Mouse (Mus musculus): ENCODE data around the gene Srsf6. TPM values are rescaled to one million over a fixed set of nuclear protein-coding genes. Genes with fewer than 3 reads are reported as not detected.
"Not testable (repeated sequence)": the region's sequence is repeated elsewhere in the genome, so short reads cannot be mapped to it uniquely, and the experiment has no call there.

Gene Srsf6
- polyA plus RNA-seq (2014; fragmentation: Nextera tagmentation; extraction: Ambion mirVana), result 215 and 243 TPM in 2 replicates

DNA sequence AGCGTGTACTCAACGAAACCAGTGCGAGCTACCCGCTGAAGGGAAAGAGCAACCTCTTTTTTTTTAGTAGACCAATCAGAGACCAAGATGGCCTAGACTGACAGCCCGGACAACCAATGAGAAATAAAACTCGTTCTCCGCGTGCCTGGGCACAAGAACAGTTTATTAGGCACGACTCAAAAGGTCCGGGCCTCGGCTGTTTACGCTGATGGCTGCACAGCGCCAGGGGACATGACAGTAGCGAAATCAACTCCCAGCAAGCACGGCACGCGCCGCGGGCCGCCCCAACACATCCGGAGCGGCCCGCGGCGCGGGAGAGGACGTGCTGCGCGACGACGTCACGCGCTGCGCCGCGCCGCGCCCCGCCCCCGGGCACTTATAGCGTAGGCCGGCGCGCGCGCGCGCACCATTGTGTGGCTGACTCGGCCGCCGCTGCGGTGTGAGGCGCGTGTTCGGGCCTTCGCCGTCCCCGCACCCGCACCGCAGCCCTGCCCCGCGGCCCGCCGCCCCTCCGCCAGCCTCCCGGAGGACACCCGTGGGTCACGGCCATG lies at the start of gene Srsf6:
TSS of gene Srsf6 (plus strand) at position 406 of the 551 bp plus-strand sequence.
- WGBS, result 0% methylated on average over 57 of the region's 68 CpGs
- Histone ChIP-seq H3K4me3 (ENCODE audit: low read length) (peak within 1 kb of the TSS; percentile 98), H3K4me1 (ENCODE audit: control insufficient read depth, insufficient read depth, low read length) (peaks cover 14% of the 10 kb centered on the region), H3K27ac (ENCODE audit: low read depth, low read length) (peak within 1 kb of the TSS; percentile 98), H3K36me3 (ENCODE audit: control insufficient read depth, insufficient read depth, low read length) (peaks cover 35% of the 10 kb centered on the region), H3K9me3 (ENCODE audit: control insufficient read depth, low read length) (no peaks in the 10 kb centered on the region), H3K9ac (ENCODE audit: low read depth, low read length) (peak within 1 kb of the TSS; percentile 100), H3K4me2 (replicated peaks; ENCODE audit: low read depth, low read length) (peak within 1 kb of the TSS; percentile 73), H3K27me3 (ENCODE audit: control insufficient read depth, insufficient read depth, low read length) (peaks cover 3% of the 10 kb centered on the region; the same call in 1 of the 2 replicates)
- ATAC-seq (ENCODE audit: low FRiP score, low TSS enrichment), result peak; percentile 92

DNA sequence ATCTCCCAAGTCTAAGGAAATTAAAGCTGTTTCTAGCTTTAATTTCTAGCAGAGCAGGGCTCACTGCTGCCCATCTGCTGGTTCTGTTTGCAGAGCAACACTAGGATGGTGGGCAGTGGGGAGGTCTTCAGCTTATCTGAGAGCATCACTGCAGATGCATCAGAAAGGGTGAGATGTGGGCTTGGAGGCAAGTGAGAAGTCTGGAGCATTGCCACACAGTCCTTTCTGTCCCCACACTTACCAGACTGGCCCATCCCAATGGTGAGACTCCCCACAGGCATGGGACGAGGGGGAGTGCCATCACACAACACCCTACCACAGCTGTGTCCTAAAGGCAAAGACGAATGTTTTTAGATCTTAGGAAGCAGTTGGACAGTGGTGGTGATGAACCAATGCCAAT lies 47.2 kb upstream of the Srsf6 start:
- Histone ChIP-seq H3K27ac (ENCODE audit: low read depth, low read length) (no peak overlapping the region), H3K4me2 (replicated peaks; ENCODE audit: low read depth, low read length) (no peak overlapping the region), H3K4me1 (ENCODE audit: control insufficient read depth, insufficient read depth, low read length) (no peaks in the 10 kb centered on the region), H3K9me3 (ENCODE audit: control insufficient read depth, low read length) (no peaks in the 10 kb centered on the region), H3K27me3 (ENCODE audit: control insufficient read depth, insufficient read depth, low read length) (no peaks in the 10 kb centered on the region), H3K36me3 (ENCODE audit: control insufficient read depth, insufficient read depth, low read length) (no peaks in the 10 kb centered on the region), H3K4me3 (ENCODE audit: low read length) (no peak overlapping the region), H3K9ac (ENCODE audit: low read depth, low read length) (no peak overlapping the region)
- ATAC-seq (ENCODE audit: low FRiP score, low TSS enrichment), result no peak
- 73% methylated on average over 2 of the region's 2 CpGs for WGBS

DNA sequence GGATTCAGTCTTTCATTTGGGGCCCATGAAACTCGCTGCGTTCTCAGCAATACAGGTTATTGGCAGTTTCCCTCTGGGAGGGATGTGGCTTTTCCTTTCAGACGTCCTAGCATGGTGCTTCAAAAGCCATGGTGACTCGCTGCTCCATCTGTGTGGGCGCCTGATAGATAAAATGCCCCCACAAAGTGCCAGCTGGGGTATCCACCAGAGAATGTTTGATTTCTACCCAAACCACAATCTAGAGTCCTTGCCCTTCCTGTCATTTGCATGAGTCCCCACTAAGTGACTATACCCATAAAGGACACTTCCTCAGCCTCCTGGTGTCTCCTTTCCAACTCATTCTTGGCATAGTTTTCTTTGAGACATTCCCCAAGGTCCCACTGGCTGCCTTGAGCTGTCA lies 44.2 kb upstream of the Srsf6 start:
- no peaks in the 10 kb centered on the region for H3K4me1 ChIP-seq (ENCODE audit: control insufficient read depth, insufficient read depth, low read length)
- no peak overlapping the region for H3K9ac ChIP-seq (ENCODE audit: low read depth, low read length)
- H3K27me3 ChIP-seq (ENCODE audit: control insufficient read depth, insufficient read depth, low read length), result no peaks in the 10 kb centered on the region
- H3K4me2 ChIP-seq (replicated peaks; ENCODE audit: low read depth, low read length), result no peak overlapping the region
- no peak overlapping the region for H3K4me3 ChIP-seq (ENCODE audit: low read length)
- H3K27ac ChIP-seq (ENCODE audit: low read depth, low read length), result no peak overlapping the region
- whole genome bisulfite sequencing, result 83% methylated on average over 5 of the region's 5 CpGs
- no peaks in the 10 kb centered on the region for H3K9me3 ChIP-seq (ENCODE audit: control insufficient read depth, low read length)
- no peaks in the 10 kb centered on the region for H3K36me3 ChIP-seq (ENCODE audit: control insufficient read depth, insufficient read depth, low read length)
- ATAC-seq (ENCODE audit: low FRiP score, low TSS enrichment), result no peak

DNA sequence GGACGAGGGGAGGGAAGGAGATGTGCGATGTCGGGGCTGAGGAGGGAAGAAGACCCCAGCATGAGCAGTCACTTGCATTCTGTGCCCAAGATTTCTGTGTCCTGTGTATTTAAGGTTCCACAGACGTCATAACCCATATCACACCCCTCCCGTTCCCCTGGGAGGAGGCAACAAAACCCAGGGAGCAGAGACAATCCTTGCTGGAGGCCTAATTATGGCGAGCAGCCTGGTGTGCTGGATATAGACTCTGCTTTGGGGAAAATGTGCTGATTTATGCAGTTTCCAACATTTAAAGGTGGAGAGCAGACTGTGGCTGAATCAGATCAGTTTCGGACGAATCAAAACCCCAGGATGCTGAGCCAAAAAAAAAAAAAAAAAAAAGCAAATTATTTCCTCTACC lies 42.7 kb upstream of the Srsf6 start:
- no peaks in the 10 kb centered on the region for H3K9me3 ChIP-seq (ENCODE audit: control insufficient read depth, low read length)
- H3K4me2 ChIP-seq (replicated peaks; ENCODE audit: low read depth, low read length), result no peak overlapping the region
- no peak for ATAC-seq (ENCODE audit: low FRiP score, low TSS enrichment)
- no peaks in the 10 kb centered on the region for H3K4me1 ChIP-seq (ENCODE audit: control insufficient read depth, insufficient read depth, low read length)
- no peaks in the 10 kb centered on the region for H3K27me3 ChIP-seq (ENCODE audit: control insufficient read depth, insufficient read depth, low read length)
- H3K4me3 ChIP-seq (ENCODE audit: low read length), result no peak overlapping the region
- no peak overlapping the region for H3K9ac ChIP-seq (ENCODE audit: low read depth, low read length)
- H3K36me3 ChIP-seq (ENCODE audit: control insufficient read depth, insufficient read depth, low read length), result no peaks in the 10 kb centered on the region
- H3K27ac ChIP-seq (ENCODE audit: low read depth, low read length), result no peak overlapping the region
- WGBS, result 90% methylated on average over 8 of the region's 8 CpGs

DNA sequence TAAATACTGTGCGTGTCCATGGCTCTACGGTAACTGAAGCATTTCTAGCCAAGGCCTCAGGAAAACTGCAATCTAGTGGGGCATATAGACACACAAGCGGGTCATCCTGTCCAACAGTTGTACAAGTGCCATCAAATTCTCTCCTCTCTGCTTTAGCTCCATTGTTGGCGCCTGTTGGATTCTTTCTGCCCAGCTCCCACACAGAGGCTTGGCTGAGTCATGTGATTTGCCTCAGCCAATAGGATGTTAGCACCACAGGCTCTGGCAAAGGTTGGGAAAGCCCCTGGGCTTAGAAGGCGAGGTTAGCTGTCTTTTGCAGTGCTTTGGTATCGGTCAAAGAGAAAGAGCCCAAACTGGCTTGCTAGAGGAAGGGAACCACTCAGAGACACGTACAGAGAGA lies 42.1 kb upstream of the Srsf6 start:
- no peak overlapping the region for H3K4me2 ChIP-seq (replicated peaks; ENCODE audit: low read depth, low read length)
- no peaks in the 10 kb centered on the region for H3K9me3 ChIP-seq (ENCODE audit: control insufficient read depth, low read length)
- no peak for ATAC-seq (ENCODE audit: low FRiP score, low TSS enrichment)
- H3K9ac ChIP-seq (ENCODE audit: low read depth, low read length), result no peak overlapping the region
- no peaks in the 10 kb centered on the region for H3K36me3 ChIP-seq (ENCODE audit: control insufficient read depth, insufficient read depth, low read length)
- no peak overlapping the region for H3K27ac ChIP-seq (ENCODE audit: low read depth, low read length)
- no peaks in the 10 kb centered on the region for H3K4me1 ChIP-seq (ENCODE audit: control insufficient read depth, insufficient read depth, low read length)
- no peaks in the 10 kb centered on the region for H3K27me3 ChIP-seq (ENCODE audit: control insufficient read depth, insufficient read depth, low read length)
- 76% methylated on average over 7 of the region's 7 CpGs for WGBS
- no peak overlapping the region for H3K4me3 ChIP-seq (ENCODE audit: low read length)

DNA sequence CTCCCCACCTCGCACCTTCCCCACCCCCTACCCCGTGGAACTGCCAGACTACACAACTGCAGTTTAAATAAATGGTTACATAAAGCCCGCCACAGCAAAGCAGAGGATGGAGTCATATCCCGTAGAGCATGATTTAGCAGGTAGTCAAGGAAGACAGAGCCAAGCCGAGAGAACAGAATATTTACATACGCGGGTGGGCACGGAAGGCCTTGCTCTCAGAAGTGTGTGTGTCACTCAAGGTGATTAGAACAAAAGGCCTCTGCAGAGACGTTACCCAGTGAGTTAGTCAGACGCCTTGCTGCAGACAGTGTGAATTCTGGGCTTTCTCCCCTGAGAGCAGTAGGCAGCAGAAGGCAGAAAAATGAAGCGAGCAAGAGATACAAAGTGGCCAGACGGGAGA lies 41.6 kb upstream of the Srsf6 start:
- H3K9me3 ChIP-seq (ENCODE audit: control insufficient read depth, low read length), result no peaks in the 10 kb centered on the region
- H3K27me3 ChIP-seq (ENCODE audit: control insufficient read depth, insufficient read depth, low read length), result no peaks in the 10 kb centered on the region
- no peak overlapping the region for H3K4me3 ChIP-seq (ENCODE audit: low read length)
- 83% methylated on average over 12 of the region's 12 CpGs for WGBS
- H3K4me1 ChIP-seq (ENCODE audit: control insufficient read depth, insufficient read depth, low read length), result no peaks in the 10 kb centered on the region
- H3K4me2 ChIP-seq (replicated peaks; ENCODE audit: low read depth, low read length), result no peak overlapping the region
- no peak for ATAC-seq (ENCODE audit: low FRiP score, low TSS enrichment)
- H3K27ac ChIP-seq (ENCODE audit: low read depth, low read length), result no peak overlapping the region
- H3K9ac ChIP-seq (ENCODE audit: low read depth, low read length), result no peak overlapping the region
- H3K36me3 ChIP-seq (ENCODE audit: control insufficient read depth, insufficient read depth, low read length), result no peaks in the 10 kb centered on the region

DNA sequence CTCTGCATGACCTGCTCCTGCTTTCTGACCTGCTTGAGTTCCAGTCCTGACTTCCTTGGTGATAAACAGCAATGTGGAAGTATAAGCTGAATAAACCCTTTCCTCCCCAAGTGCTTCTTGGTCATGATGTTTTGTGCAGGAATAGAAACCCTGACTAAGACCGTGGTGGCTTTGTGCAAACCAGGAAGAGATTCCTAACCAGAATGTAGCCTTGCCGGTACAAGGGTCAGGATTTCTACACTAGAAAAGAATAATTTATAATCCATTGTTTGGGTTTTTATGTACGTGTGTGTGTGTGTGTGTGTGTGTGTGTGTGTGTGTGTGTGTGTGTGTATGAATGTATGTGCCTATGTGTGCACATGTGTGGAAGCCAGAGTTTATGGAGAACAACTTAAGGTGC lies 38.3 kb upstream of the Srsf6 start:
- not testable (repeated sequence) for ATAC-seq (ENCODE audit: low FRiP score, low TSS enrichment); H3K4me2 ChIP-seq (replicated peaks; ENCODE audit: low read depth, low read length); H3K9ac ChIP-seq (ENCODE audit: low read depth, low read length); H3K4me3 ChIP-seq (ENCODE audit: low read length); H3K36me3 ChIP-seq (ENCODE audit: control insufficient read depth, insufficient read depth, low read length); H3K9me3 ChIP-seq (ENCODE audit: control insufficient read depth, low read length); H3K27me3 ChIP-seq (ENCODE audit: control insufficient read depth, insufficient read depth, low read length); H3K27ac ChIP-seq (ENCODE audit: low read depth, low read length); H3K4me1 ChIP-seq (ENCODE audit: control insufficient read depth, insufficient read depth, low read length)
- 90% methylated on average over 3 of the region's 3 CpGs for WGBS

DNA sequence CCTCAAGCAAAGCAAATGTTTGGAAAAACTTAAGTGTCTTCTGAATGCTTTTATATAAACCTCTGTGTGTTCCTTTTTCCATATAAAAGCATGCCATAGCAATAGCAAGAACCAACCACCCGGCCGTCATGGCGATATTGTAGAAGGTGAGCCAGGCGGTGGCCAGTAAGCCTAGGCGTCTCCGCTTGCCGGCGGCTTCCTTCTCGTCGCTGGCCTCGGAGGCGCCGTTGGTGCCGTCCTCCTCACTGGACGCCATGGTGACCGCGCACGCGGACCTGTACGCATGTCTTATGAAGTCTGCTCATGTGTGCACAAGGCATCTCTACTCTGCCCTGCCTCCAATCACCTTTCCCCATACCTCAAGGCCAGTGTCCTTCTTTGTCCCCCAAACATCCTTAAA lies 32.1 kb upstream of the Srsf6 start:
- H3K36me3 ChIP-seq (ENCODE audit: control insufficient read depth, insufficient read depth, low read length); H3K4me1 ChIP-seq (ENCODE audit: control insufficient read depth, insufficient read depth, low read length); H3K27me3 ChIP-seq (ENCODE audit: control insufficient read depth, insufficient read depth, low read length); H3K4me3 ChIP-seq (ENCODE audit: low read length); H3K4me2 ChIP-seq (replicated peaks; ENCODE audit: low read depth, low read length); ATAC-seq (ENCODE audit: low FRiP score, low TSS enrichment); H3K27ac ChIP-seq (ENCODE audit: low read depth, low read length); H3K9me3 ChIP-seq (ENCODE audit: control insufficient read depth, low read length); H3K9ac ChIP-seq (ENCODE audit: low read depth, low read length): not testable (repeated sequence)
- 95% methylated on average over 20 of the region's 20 CpGs for WGBS

DNA sequence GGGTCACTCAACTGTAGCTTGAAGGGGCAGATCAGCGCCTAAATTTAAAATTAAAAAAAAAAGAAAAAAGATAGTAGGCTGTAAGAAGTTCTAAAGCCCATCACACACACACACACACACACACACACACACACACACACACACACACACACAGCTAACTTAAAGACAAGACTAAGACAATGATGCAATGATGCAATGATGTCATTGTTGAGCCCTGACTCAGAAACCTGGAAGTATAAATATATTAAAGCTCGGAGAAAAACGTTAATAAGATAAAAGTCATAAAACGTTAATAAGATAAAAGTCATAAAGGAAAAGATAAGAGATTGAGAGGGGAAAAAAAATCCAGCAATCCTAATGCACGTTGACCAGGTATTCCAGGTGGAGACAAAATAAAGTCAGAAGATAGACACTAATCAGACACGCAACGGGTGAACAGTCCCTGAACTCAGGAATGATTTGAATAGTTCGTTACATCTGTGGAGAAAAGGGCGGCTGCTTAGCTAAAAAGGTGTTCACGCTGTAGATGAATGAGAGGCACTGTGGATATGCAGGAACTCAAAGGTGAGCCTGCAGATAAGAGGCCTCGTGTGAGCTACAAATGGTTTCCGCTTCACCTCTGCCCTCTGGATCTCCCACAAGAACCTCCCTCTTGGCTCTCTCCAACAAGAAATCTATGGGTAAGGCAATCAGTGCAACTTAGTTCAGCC lies 31.3 kb upstream of the Srsf6 start:
- no peaks in the 10 kb centered on the region for H3K27me3 ChIP-seq (ENCODE audit: control insufficient read depth, insufficient read depth, low read length)
- no peak overlapping the region for H3K4me3 ChIP-seq (ENCODE audit: low read length)
- no peak overlapping the region for H3K9ac ChIP-seq (ENCODE audit: low read depth, low read length)
- H3K9me3 ChIP-seq (ENCODE audit: control insufficient read depth, low read length), result no peaks in the 10 kb centered on the region
- H3K36me3 ChIP-seq (ENCODE audit: control insufficient read depth, insufficient read depth, low read length), result no peaks in the 10 kb centered on the region
- H3K4me2 ChIP-seq (replicated peaks; ENCODE audit: low read depth, low read length), result no peak overlapping the region
- WGBS, result 68% methylated on average over 12 of the region's 12 CpGs
- no peaks in the 10 kb centered on the region for H3K4me1 ChIP-seq (ENCODE audit: control insufficient read depth, insufficient read depth, low read length)
- ATAC-seq (ENCODE audit: low FRiP score, low TSS enrichment), result no peak
- no peak overlapping the region for H3K27ac ChIP-seq (ENCODE audit: low read depth, low read length)

Measured in kidney, embryonic 14.5 days (tissue).